Mouse (Mus musculus) kidney, adult 18-20 months (tissue): Measurements from ENCODE around the gene Trf.

Experiments
- DNase-seq: peaks from one replicate; pipeline ENCODE4 v3.0.0; 2021

Gene Trf

GRCm38 (mm10) chr9:103230151-103230951 is at the start of gene Trf, which contains the start of gene Gm20425:
Trf (minus strand) TSS chr9:103230444.
Gm20425 (minus strand) TSS chr9:103230307.
- peak; percentile 52 for DNase-seq

GRCm38 (mm10) chr9:103276876-103277275 is 46.6 kb upstream of the Trf start:
- DNase-seq: no peak

GRCm38 (mm10) chr9:103275676-103276075 is 45.4 kb upstream of the Trf start:
- DNase-seq: no peak

- DNase-seq: no peak
These were observed 44.6 kb upstream of the Trf start for GRCm38 (mm10) chr9:103274819-103275218.

- no peak for DNase-seq
These were observed 40.9 kb upstream of the Trf start for GRCm38 (mm10) chr9:103271104-103271503.

- no peak for DNase-seq
These were observed 35.5 kb upstream of the Trf start for GRCm38 (mm10) chr9:103265778-103266177.

- no peak for DNase-seq
These were observed 22.7 kb upstream of the Trf start for GRCm38 (mm10) chr9:103252906-103253305.

- DNase-seq: no peak
These were observed 18.4 kb upstream of the Trf start for GRCm38 (mm10) chr9:103248618-103249017.

GRCm38 (mm10) chr9:103246526-103247168 is 16.4 kb upstream of the Trf start:
- DNase-seq: no peak

- DNase-seq: peak; percentile 7
These were observed 13.4 kb upstream of the Trf start for GRCm38 (mm10) chr9:103243640-103244039.

- DNase-seq: peak; percentile 8
These were observed 11.0 kb upstream of the Trf start for GRCm38 (mm10) chr9:103241206-103241605.

- no peak for DNase-seq
These were observed 9.2 kb upstream of the Trf start for GRCm38 (mm10) chr9:103239471-103239870.

- DNase-seq: no peak
These were observed 4.4 kb upstream of the Trf start for GRCm38 (mm10) chr9:103234565-103235165.

- DNase-seq: no peak
These were observed 3.8 kb upstream of the Trf start for GRCm38 (mm10) chr9:103234059-103234458.

GRCm38 (mm10) chr9:103233006-103233395 is 2.8 kb upstream of the Trf start:
- DNase-seq: no peak

GRCm38 (mm10) chr9:103232232-103233005 is 2.2 kb upstream of the Trf start:
- DNase-seq: no peak

GRCm38 (mm10) chr9:103229037-103229867 is 992 bp downstream of the Trf start:
- no peak for DNase-seq

GRCm38 (mm10) chr9:103228370-103229003 is 1.8 kb downstream of the Trf start:
- no peak for DNase-seq

GRCm38 (mm10) chr9:103227760-103228159 is 2.5 kb downstream of the Trf start:
- DNase-seq: no peak

GRCm38 (mm10) chr9:103226806-103227205 is 3.4 kb downstream of the Trf start:
- peak; percentile 15 for DNase-seq

- peak; percentile 29 for DNase-seq
These were observed 4.8 kb downstream of the Trf start for GRCm38 (mm10) chr9:103225464-103225863.

GRCm38 (mm10) chr9:103224721-103225120 is 5.5 kb downstream of the Trf start:
- no peak for DNase-seq
